Mouse (Mus musculus): ENCODE measurements at regions not wholly inside any gene's neighbourhood (a gene's known extent, or its start where the extent isn't known, plus 50 kb on each side); places are given as distances from the start of the nearest gene placed in this dataset.
"Not testable (repeated sequence)": the region's sequence is repeated elsewhere in the genome, so short reads cannot be mapped to it uniquely, and the experiment has no call there.

- no peak for ATAC-seq (ENCODE audit: extremely low read depth, insufficient number of reproducible peaks, low FRiP score, poor library complexity, severe bottlenecking)
Measured at GRCm38 (mm10) chr7:118320307-118320706, 76.8 kb upstream of the Smg1 start.

- no peak for ATAC-seq (ENCODE audit: extremely low read depth, insufficient number of reproducible peaks, low FRiP score, poor library complexity, severe bottlenecking)
Measured at GRCm38 (mm10) chr7:118318432-118319135, 75.1 kb upstream of the Smg1 start.

- not testable (repeated sequence) for ATAC-seq (ENCODE audit: extremely low read depth, insufficient number of reproducible peaks, low FRiP score, poor library complexity, severe bottlenecking)
Measured at GRCm38 (mm10) chr7:118314886-118315285, 71.4 kb upstream of the Smg1 start.

DNA sequence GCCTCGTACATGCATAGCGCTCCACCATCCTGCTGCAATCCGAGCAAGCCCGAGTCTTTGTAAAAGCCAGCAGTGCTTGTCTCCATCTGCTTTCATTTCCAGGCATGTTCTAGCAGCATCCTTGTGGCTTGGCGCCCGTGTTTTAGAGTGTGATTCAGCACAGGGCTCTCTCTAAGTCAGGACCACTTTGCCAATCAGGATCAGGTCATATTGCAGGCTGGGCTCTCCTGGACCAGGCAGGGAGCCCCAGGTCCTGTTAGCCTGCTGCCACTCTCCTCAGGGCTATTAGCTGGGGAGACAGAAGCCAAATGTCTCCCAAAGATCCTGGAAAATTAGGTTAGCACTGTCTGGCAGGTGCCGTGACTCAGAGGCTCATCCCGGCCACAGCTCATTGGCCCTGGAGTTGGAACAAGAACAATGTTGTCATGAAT, 70.8 kb upstream of the Smg1 start:
- no peak for ATAC-seq (ENCODE audit: extremely low read depth, insufficient number of reproducible peaks, low FRiP score, poor library complexity, severe bottlenecking)

DNA sequence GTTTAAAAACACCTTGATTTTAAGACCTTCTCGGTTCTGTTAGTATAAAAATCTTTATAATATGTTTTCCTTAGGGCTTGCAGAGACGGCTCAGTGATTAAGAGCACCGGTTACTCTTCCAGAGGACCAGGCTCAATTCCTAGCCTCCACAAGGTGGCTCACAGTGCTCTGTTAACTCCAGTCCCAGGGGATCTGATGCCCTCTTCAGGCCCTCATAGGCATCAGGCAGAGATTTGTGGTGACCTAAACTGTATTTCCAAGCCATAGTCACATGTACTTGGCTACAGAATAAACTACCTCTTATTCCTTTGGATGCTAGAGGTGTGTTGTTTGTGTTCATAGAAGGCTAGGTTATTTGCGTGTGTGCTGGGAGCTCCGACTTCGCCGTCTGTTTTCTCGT, 70.3 kb upstream of the Smg1 start:
- no peak for ATAC-seq (ENCODE audit: extremely low read depth, insufficient number of reproducible peaks, low FRiP score, poor library complexity, severe bottlenecking)

GRCm38 (mm10) chr7:118309733-118310132, 66.3 kb upstream of the Smg1 start:
- ATAC-seq (ENCODE audit: extremely low read depth, insufficient number of reproducible peaks, low FRiP score, poor library complexity, severe bottlenecking) = no peak

DNA sequence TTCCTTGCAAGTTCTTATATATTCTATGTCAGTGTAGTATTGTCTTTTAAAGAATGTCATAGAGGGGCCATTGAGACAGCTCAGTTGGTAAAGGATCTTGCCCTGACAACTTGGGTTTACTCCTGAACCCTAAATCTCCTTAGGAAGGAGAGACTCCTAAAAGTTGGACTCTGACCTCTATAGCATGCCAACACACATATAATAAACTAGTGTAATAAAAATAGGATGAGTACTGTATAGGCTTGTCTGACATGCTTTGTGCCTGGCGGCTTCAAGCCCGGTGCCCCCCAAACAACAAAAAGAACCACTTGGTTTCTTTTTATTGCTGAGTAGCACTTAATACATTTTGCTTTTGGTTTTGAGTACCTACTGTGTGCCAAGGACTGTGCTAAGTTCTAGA, 65.4 kb upstream of the Smg1 start:
- no peak for ATAC-seq (ENCODE audit: extremely low read depth, insufficient number of reproducible peaks, low FRiP score, poor library complexity, severe bottlenecking)

DNA sequence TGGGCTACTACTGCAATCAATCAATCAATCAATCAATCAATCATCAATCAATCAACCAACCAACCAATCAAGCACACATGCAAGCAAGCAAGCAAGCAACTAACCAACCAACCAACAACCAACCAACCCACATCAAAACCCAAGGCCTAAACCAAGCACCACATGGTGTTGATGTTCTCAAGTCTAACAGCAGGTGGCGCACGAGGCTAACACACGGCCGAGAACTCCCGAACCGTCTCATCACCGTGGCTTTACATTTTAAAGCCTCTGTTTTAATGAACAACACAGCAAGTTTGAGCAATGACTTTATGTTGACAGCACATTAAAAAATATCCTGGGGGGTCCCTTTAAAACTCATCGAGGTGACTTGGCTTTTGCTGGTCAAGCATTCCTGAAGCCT, 61.3 kb upstream of the Smg1 start:
- peak; percentile 95 for ATAC-seq (ENCODE audit: extremely low read depth, insufficient number of reproducible peaks, low FRiP score, poor library complexity, severe bottlenecking)

DNA sequence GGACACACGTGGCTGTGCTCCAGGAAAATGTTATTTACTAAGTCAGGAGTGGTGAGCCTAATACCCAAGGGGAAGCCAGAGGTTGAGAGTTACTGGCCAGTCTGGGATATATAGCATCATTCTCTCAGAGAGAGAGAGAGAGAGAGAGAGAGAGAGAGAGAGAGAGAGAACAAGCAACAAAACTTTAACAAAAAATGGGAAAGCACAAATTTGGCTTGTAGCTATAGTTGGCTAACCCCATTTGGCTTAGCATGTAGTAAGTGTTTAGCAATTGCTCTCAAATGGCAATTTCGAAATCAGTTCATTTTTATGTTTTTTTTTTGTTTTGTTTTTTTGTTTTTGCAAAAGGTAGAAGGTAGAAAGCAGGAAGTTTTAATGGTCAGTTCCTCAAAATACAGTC, 60.9 kb upstream of the Smg1 start:
- no peak for ATAC-seq (ENCODE audit: extremely low read depth, insufficient number of reproducible peaks, low FRiP score, poor library complexity, severe bottlenecking)

- no peak for ATAC-seq (ENCODE audit: extremely low read depth, insufficient number of reproducible peaks, low FRiP score, poor library complexity, severe bottlenecking)
Measured at GRCm38 (mm10) chr7:118303921-118304320, 60.5 kb upstream of the Smg1 start.

- no peak for ATAC-seq (ENCODE audit: extremely low read depth, insufficient number of reproducible peaks, low FRiP score, poor library complexity, severe bottlenecking)
Measured at GRCm38 (mm10) chr7:118300678-118301342, 57.3 kb upstream of the Smg1 start.

DNA sequence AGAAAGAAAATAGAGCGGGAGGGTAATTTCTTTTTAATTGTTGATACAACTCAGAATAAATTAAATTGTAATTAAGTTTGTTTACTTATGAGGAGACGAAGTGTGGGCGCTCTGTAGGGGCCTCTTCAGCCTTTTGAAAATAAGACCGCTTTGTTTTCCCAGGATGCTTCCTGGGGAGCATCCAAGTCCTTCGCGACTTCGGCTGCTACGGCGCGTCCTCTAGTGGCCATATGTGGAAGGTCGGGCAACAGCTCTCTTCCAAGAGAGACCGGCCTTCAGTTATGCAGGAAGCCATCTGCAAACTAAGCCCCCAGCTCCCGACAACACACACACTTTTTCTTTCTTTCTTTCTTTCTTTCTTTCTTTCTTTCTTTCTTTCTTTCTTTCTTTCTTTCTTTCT, 54.1 kb upstream of the Smg1 start:
- peak; percentile 55; the same call in 1 of the 2 replicates for ATAC-seq (ENCODE audit: extremely low read depth, insufficient number of reproducible peaks, low FRiP score, poor library complexity, severe bottlenecking)

DNA sequence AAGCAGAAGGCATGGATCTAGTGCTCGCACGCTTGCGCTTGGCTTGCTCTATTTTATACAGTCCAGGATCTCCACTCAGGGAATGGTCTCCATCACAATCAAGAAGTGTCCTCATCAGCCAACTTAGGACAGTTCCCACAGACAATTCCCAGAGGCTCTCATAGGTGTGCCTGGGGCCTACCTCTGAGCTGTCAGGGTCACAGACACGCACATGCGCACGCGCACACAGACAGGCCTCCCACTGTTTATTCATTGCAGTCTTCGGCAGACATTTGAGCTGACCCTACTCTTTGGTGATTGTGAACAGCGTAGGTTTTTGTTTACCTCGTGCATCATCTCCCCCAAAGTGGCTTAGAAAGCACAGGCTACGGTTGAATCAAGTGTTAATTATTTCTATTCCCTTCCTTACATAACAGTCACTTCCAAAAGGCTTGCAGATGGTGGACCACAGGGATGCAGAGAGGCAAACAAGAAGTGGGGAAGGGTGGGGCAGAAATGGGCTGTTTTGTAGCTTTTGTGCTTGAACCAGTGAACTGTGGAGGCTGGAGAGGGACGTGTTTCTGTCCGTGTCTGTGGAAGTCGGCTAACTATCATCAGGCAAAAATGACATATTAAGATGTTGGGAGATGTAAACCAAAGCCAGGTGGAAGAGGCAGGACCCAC, 53.5 kb upstream of the Smg1 start:
- ATAC-seq (ENCODE audit: extremely low read depth, insufficient number of reproducible peaks, low FRiP score, poor library complexity, severe bottlenecking) = no peak

DNA sequence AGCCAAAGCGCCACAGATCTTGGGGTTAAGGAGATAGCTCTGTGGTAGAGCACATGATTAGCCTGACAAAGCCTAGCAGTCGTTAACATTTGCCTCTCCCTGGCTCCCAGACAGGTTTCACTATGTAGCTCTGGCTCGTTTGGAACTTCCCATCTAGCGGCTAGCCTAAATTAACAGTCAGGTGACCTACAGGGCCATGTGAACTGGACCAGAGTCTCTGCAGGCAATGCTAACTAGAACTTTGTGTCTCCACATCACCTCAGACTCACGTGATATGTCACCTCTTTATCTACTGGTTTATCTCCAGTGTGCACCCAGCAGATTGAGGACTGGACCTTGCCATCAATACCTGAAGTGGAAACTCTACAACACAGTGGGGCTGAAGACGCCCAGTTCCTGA, 52.4 kb upstream of the Smg1 start:
- no peak for ATAC-seq (ENCODE audit: extremely low read depth, insufficient number of reproducible peaks, low FRiP score, poor library complexity, severe bottlenecking)

DNA sequence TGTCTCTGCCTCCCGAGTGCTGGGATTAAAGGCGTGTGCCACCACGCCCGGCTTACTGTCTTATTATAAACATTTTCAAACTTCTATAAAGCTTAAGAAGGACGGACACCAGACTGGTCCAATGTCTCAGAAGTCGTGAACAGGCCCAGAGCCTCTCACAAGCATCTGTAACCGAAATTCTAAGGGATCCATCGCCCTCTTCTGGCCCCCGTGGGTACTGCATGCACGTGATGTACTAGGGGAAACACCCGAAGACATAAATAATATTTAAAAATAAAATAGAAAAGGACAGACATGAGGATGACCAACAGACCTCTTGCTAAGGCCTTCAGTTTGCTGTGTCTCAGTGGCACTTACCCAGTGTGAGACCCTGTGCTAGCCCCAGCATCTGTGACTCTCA, 51.8 kb upstream of the Smg1 start:
- ATAC-seq (ENCODE audit: extremely low read depth, insufficient number of reproducible peaks, low FRiP score, poor library complexity, severe bottlenecking) = no peak

GRCm38 (mm10) chr7:118294637-118295036, 51.2 kb upstream of the Smg1 start:
- peak; percentile 88 for ATAC-seq (ENCODE audit: extremely low read depth, insufficient number of reproducible peaks, low FRiP score, poor library complexity, severe bottlenecking)

Data from neutrophil, adult 5-6 weeks (primary cell).